Mouse (Mus musculus) embryonic facial prominence, embryonic 15.5 days (tissue): Measurements from ENCODE around the gene Dact3. TPM values are rescaled to one million over a fixed set of nuclear protein-coding genes. Genes with fewer than 3 reads are reported as not detected.
A peak's percentile ranks its signal among the peaks of the same experiment; 100 is the strongest.

Experiments
- ATAC-seq: fragments of 200-750 bp; cut with Nextera tagmentation; 2 replicates; pipeline ENCODE4 v1.8.0; 2017; ENCODE audit warnings: low read depth, moderate TSS enrichment; ENCODE audit not compliant: insufficient number of reproducible peaks, low FRiP score, low TSS enrichment
- H3K27ac ChIP-seq: fragments of 300-500 bp; sonication (generic); replicated peaks from 2 replicates; pipeline ENCODE4 v1.5.1; 2015; ENCODE audit warnings: mild to moderate bottlenecking, inconsistent platforms
- H3K27me3 ChIP-seq: fragments of 300-500 bp; sonication (generic); 2 replicates; pipeline ENCODE4 v1.6.1; 2015; ENCODE audit warnings: inconsistent platforms
- H3K36me3 ChIP-seq: fragments of 300-500 bp; sonication (generic); 2 replicates; pipeline ENCODE4 v1.6.1; 2015; ENCODE audit warnings: mild to moderate bottlenecking, inconsistent platforms
- H3K4me1 ChIP-seq: fragments of 300-500 bp; sonication (generic); 2 replicates; pipeline ENCODE4 v1.6.1; 2015; ENCODE audit warnings: inconsistent platforms
- H3K4me2 ChIP-seq: fragments of 300-500 bp; sonication (generic); replicated peaks from 2 replicates; pipeline ENCODE4 v1.6.1; 2015; ENCODE audit warnings: mild to moderate bottlenecking, inconsistent platforms
- H3K4me3 ChIP-seq: fragments of 300-500 bp; sonication (generic); replicated peaks from 2 replicates; pipeline ENCODE4 v1.5.1; 2015; ENCODE audit warnings: mild to moderate bottlenecking, inconsistent platforms
- H3K9ac ChIP-seq: fragments of 300-500 bp; sonication (generic); 2 replicates; pipeline ENCODE4 v1.6.1; 2015; ENCODE audit warnings: inconsistent platforms
- H3K9me3 ChIP-seq: fragments of 300-500 bp; sonication (generic); replicated peaks from 2 replicates; pipeline ENCODE4 v1.6.1; 2016; ENCODE audit warnings: inconsistent platforms
- WGBS: fragments of 180-500 bp; shearing (Covaris S2); methylation state at CpG from one replicate; pipeline ENCODE4 v1.1.7; 2015; 5-methylcytosine and 5-hydroxymethylcytosine counted together
- polyA plus RNA-seq: library from polyadenylated mRNA; unstranded; fragments of >200 nt; fragmentation: Nextera tagmentation; extraction: Ambion mirVana; gene quantifications from 2 replicates; pipeline ENCODE4 v1.2.1, GENCODE M21; 2015

Gene Dact3
- polyA plus RNA-seq, 1 experiment from 2014 or later, result 5.4 TPM

DNA sequence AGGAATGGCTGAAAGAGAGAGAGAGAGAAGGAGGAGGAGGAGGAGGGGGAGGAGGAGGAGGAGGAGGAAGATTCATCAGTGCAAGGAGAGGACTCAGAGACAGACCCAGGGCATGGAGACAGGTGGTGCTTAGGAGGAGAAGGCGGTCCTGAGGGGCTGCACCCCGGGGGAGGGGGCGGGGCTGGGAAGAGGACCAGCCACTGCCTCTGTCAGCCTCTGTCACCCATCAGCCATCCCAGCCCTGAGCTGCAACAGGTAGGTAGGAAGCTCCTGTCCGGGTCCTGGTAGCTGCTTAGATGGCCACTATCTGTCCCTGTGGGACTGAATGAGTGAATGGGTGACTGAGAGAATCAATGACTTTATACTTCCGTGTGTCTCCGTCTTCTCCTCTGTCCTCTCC lies 18.5 kb downstream of the Dact3 start:
- H3K36me3 ChIP-seq, result no peaks in the 10 kb centered on the region
- 5% methylated on average over 6 of the region's 6 CpGs for WGBS
- no peak for ATAC-seq
- H3K27me3 ChIP-seq, result peaks cover 8% of the 10 kb centered on the region
- 0 out of 2 replicates have a peak overlapping the region, but pooled peaks have one; percentile 7 for H3K4me3 ChIP-seq
- peak overlapping the region; percentile 67; the same call in 1 of the 2 replicates for H3K4me2 ChIP-seq
- H3K9me3 ChIP-seq, result no peaks in the 10 kb centered on the region
- no peak overlapping the region for H3K9ac ChIP-seq
- no peak overlapping the region for H3K27ac ChIP-seq
- H3K4me1 ChIP-seq, result peaks cover 60% of the 10 kb centered on the region

- peaks cover 8% of the 10 kb centered on the region for H3K27me3 ChIP-seq
- H3K27ac ChIP-seq, result no peak overlapping the region
- peaks cover 62% of the 10 kb centered on the region for H3K4me1 ChIP-seq
- H3K9me3 ChIP-seq, result no peaks in the 10 kb centered on the region
- peak overlapping the region; percentile 40 for H3K4me2 ChIP-seq
- H3K4me3 ChIP-seq, result peak overlapping the region; percentile 20
- no peaks in the 10 kb centered on the region for H3K36me3 ChIP-seq
- peak; percentile 13; the same call in 1 of the 2 replicates for ATAC-seq
- H3K9ac ChIP-seq, result no peak overlapping the region
- 3% methylated on average over 4 of the region's 4 CpGs for WGBS
Measured at GRCm38 (mm10) chr7:16894279-16894678, 19.2 kb downstream of the Dact3 start.

- H3K27me3 ChIP-seq, result peaks cover 8% of the 10 kb centered on the region
- ATAC-seq, result no peak
- peak overlapping the region; percentile 20 for H3K4me3 ChIP-seq
- H3K36me3 ChIP-seq, result no peaks in the 10 kb centered on the region
- WGBS, result under 1% methylated on average over 24 of the region's 24 CpGs
- no peaks in the 10 kb centered on the region for H3K9me3 ChIP-seq
- peak overlapping the region; percentile 40 for H3K4me2 ChIP-seq
- H3K9ac ChIP-seq, result no peak overlapping the region
- no peak overlapping the region for H3K27ac ChIP-seq
- H3K4me1 ChIP-seq, result peaks cover 64% of the 10 kb centered on the region
Measured at GRCm38 (mm10) chr7:16895000-16895399, 19.9 kb downstream of the Dact3 start.

DNA sequence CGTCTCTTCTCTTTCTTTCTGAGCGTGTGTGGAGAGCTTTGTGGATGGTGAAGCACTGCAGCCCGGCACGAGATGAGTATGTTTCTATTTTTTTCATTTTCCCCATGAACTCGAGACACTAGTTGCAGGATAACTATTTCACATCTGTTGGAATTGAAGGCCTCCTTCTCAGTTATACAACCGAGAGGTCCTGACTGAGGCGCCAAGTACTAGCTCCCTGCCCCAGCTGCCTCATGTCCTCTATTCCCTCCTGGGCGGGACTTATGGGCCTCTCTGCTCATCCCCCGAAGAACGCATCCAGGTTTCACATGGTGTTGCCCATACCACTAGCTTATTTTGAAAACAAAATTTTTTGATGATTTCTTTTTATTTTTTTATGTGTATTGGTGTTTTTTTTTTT lies 20.4 kb downstream of the Dact3 start:
- Histone ChIP-seq H3K4me1 (peaks cover 64% of the 10 kb centered on the region), H3K9me3 (no peaks in the 10 kb centered on the region), H3K27ac (no peak overlapping the region), H3K36me3 (no peaks in the 10 kb centered on the region), H3K27me3 (peaks cover 8% of the 10 kb centered on the region), H3K4me2 (peak overlapping the region; percentile 40), H3K9ac (no peak overlapping the region), H3K4me3 (peak overlapping the region; percentile 20)
- no peak for ATAC-seq
- WGBS, result 32% methylated on average over 10 of the region's 10 CpGs

GRCm38 (mm10) chr7:16900526-16900925 lies 25.4 kb downstream of the Dact3 start:
- Histone ChIP-seq H3K9me3 (no peaks in the 10 kb centered on the region), H3K4me1 (peaks cover 30% of the 10 kb centered on the region), H3K27ac (no peak overlapping the region), H3K36me3 (no peaks in the 10 kb centered on the region), H3K9ac (no peak overlapping the region), H3K4me3 (no peak overlapping the region), H3K4me2 (no peak overlapping the region), H3K27me3 (no peaks in the 10 kb centered on the region)
- ATAC-seq, result peak; percentile 49; the same call in 1 of the 2 replicates
- 24% methylated on average over 5 of the region's 5 CpGs for WGBS

DNA sequence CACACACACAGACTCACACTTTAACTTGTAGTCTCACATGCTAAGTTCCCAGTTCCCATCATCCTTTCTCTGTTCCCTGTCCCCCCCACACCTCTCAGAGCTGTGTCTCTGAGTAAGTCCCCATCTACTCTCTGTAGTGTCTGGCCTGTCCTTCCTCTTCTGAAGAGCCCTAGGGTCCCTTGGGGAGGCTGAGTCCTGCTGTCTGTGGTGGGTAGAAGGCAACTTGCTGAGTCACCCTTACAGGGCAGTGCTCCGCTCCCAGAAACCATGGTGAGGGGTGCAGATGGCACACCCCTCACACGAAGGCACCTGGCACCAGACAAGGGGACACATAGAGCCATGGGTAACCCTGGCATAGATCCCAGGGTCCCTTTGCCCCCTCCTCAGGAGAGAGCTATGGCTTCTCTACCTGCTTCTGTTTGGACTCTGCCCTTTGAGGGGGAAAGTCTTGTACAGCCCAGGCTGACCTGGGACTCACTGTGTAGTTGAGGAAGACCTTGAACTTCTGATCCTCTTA lies 28.4 kb downstream of the Dact3 start:
- Histone ChIP-seq H3K4me3 (no peak overlapping the region), H3K4me2 (no peak overlapping the region), H3K36me3 (no peaks in the 10 kb centered on the region), H3K9ac (no peak overlapping the region), H3K9me3 (no peaks in the 10 kb centered on the region), H3K4me1 (peaks cover 51% of the 10 kb centered on the region), H3K27ac (no peak overlapping the region), H3K27me3 (no peaks in the 10 kb centered on the region)
- no peak for ATAC-seq
- 81% methylated on average over 2 of the region's 2 CpGs for WGBS

DNA sequence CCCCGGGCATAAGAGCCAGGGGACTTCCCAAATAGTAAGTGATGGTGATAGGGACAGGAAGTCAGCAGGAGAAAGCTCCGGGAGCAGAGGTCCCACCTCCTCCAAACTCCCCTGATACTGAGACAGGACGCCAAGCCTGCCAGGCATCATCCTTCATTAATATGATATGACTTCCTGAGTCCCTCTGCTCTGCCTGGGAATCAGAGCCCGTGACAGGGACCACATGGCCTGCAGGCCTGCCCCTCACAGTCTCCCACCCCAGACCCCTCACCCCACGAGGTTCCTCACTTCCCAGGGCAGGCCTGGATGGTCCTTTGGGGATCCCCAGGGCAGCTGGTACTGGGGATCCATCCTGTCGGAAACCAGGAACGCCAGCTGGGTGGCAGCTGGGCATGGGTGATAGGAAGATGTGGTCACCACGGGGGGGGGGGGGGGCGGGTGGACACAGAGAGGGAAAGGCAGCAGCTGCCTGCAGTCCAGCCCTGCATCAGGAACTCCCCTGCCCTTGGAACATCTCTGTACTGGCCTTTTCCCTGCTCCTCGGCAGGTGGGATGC lies 29.1 kb downstream of the Dact3 start:
- no peaks in the 10 kb centered on the region for H3K36me3 ChIP-seq
- H3K27me3 ChIP-seq, result no peaks in the 10 kb centered on the region
- H3K4me3 ChIP-seq, result no peak overlapping the region
- WGBS, result 46% methylated on average over 8 of the region's 10 CpGs
- H3K9ac ChIP-seq, result no peak overlapping the region
- H3K4me2 ChIP-seq, result no peak overlapping the region
- H3K4me1 ChIP-seq, result peaks cover 55% of the 10 kb centered on the region
- ATAC-seq, result no peak
- no peaks in the 10 kb centered on the region for H3K9me3 ChIP-seq
- H3K27ac ChIP-seq, result no peak overlapping the region

- WGBS, result 54% methylated on average over 9 of the region's 9 CpGs
- H3K27ac ChIP-seq, result 0 out of 2 replicates have a peak overlapping the region, but pooled peaks have one; percentile 5
Measured at GRCm38 (mm10) chr7:16905491-16906021, 30.4 kb downstream of the Dact3 start.

DNA sequence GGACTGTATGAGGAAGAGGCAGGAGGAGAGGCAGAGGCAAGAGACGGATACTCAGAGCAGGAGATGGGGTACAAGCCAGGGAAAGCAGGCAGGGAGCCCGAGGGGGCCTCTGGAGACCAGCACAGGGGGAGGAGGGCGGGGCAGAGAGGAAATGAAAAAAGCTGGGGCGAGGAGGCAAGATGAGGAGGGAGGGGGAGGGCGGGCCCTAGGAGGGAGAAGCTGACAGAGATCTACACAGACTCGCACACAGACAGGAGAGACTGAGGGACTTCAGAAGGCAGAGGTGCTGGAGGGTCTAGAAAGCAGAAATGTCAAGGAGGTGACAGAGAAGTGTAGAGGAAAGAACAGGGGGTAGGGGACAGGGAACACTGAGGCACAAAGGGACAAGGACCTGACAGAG lies 31.2 kb downstream of the Dact3 start, which contains the start of gene Ptgir:
TSS of gene Ptgir (plus strand) at position 210 of the 400 bp plus-strand sequence.
- H3K9me3 ChIP-seq, result no peaks in the 10 kb centered on the region
- H3K4me3 ChIP-seq, result no peak within 1 kb of the TSS
- H3K4me2 ChIP-seq, result no peak within 1 kb of the TSS
- ATAC-seq, result peak; percentile 39; the same call in 1 of the 2 replicates
- peaks cover 39% of the 10 kb centered on the region for H3K4me1 ChIP-seq
- no peak within 1 kb of the TSS for H3K9ac ChIP-seq
- no peaks in the 10 kb centered on the region for H3K36me3 ChIP-seq
- H3K27me3 ChIP-seq, result no peaks in the 10 kb centered on the region
- 11% methylated on average over 5 of the region's 6 CpGs for WGBS
- H3K27ac ChIP-seq, result 0 out of 2 replicates have a peak within 1 kb of the TSS, but pooled peaks have one; percentile 5

More at GRCm38 (mm10) chr7:16905491-16906021, 30.4 kb downstream of the Dact3 start:
- no peaks in the 10 kb centered on the region for H3K9me3 ChIP-seq
- H3K36me3 ChIP-seq, result no peaks in the 10 kb centered on the region
- no peak for ATAC-seq
- peaks cover 42% of the 10 kb centered on the region for H3K4me1 ChIP-seq
- no peaks in the 10 kb centered on the region for H3K27me3 ChIP-seq
- no peak overlapping the region for H3K4me2 ChIP-seq
- no peak overlapping the region for H3K9ac ChIP-seq
- H3K4me3 ChIP-seq, result no peak overlapping the region

DNA sequence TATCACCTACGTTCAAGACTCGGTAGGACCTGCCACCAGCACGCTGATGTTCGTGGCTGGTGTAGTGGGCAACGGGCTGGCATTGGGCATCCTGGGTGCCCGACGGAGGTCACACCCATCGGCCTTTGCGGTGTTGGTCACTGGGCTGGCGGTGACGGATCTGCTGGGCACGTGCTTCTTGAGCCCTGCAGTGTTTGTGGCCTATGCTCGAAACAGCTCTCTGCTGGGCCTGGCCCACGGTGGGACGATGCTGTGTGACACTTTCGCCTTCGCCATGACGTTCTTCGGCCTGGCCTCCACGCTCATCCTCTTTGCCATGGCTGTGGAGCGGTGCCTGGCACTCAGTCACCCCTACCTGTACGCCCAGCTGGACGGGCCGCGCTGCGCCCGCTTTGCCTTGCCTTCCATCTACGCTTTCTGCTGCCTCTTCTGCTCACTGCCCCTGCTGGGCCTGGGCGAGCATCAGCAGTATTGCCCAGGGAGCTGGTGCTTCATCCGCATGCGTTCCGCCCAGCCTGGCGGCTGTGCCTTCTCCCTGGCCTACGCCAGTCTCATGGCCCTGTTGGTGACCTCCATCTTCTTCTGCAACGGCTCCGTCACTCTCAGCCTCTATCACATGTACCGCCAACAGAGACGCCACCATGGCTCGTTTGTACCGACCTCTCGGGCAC lies 31.9 kb downstream of the Dact3 start:
- H3K9ac ChIP-seq, result no peak overlapping the region
- H3K36me3 ChIP-seq, result no peaks in the 10 kb centered on the region
- no peak overlapping the region for H3K4me3 ChIP-seq
- H3K27me3 ChIP-seq, result no peaks in the 10 kb centered on the region
- H3K9me3 ChIP-seq, result no peaks in the 10 kb centered on the region
- H3K4me1 ChIP-seq, result peaks cover 35% of the 10 kb centered on the region
- WGBS, result 92% methylated on average over 41 of the region's 41 CpGs
- no peak overlapping the region for H3K4me2 ChIP-seq
- no peak for ATAC-seq
- no peak overlapping the region for H3K27ac ChIP-seq

DNA sequence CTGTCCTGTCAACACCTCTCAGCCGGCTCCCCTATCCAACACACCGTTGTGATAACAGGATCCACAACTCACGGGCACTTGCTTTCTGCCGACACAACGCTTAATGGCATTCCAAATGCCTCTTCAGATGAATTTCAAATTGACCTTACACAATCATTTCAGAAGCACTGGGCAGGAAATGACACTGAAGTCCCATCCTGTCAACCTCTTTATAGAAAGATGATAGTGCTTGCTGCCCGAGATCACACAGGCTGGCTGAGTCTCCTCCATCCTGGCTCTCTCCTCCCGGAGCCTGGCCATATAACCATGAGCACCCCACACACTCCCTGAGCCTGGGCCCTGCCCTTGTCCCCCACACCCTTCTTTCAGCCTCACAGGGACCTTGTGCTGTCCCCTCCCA lies 32.7 kb downstream of the Dact3 start:
- ATAC-seq, result no peak
- WGBS, result 70% methylated on average over 7 of the region's 7 CpGs
- Histone ChIP-seq H3K4me3 (no peak overlapping the region), H3K36me3 (no peaks in the 10 kb centered on the region), H3K4me1 (peaks cover 38% of the 10 kb centered on the region), H3K9me3 (no peaks in the 10 kb centered on the region), H3K9ac (no peak overlapping the region), H3K27ac (no peak overlapping the region), H3K4me2 (0 out of 2 replicates have a peak overlapping the region, but pooled peaks have one; percentile 2), H3K27me3 (no peaks in the 10 kb centered on the region)
